Mouse (Mus musculus) cerebellum, postnatal 14 days (tissue): ENCODE measurements at regions not wholly inside any gene's neighbourhood (a gene's known extent, or its start where the extent isn't known, plus 50 kb on each side); places are given as distances from the start of the nearest gene placed in this dataset.

ENCODE experiments used
- DNase-seq, 2 experiments: peaks; one replicate each; pipeline ENCODE4 v3.0.0; 2021; ENCODE audit warnings: mixed read lengths in 2 of 2

DNA sequence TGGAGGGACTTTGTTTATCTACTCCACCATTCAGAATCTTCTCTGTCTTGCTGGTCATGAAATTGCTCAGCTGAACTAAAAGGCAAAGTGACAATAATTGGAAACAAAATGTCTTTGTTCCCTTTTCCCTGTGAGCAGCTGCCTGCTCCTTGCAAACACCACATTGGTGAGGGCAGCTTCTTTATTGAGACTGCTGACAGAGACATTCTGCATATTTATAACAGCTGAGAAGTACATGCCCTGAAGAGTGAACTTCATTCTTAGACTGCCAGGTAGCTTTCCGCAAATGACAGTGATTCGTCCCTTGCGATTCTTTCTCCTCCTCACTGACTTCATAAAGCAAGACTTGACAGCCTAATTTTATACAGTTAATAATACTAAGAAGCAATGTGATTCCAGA lies 237.0 kb downstream of the Cps1 start:
- no peak for DNase-seq

GRCm38 (mm10) chr1:67366038-67366437 lies 243.2 kb downstream of the Cps1 start:
- no peak for DNase-seq

GRCm38 (mm10) chr1:67366485-67366884 lies 243.7 kb downstream of the Cps1 start:
- DNase-seq = no peak

DNA sequence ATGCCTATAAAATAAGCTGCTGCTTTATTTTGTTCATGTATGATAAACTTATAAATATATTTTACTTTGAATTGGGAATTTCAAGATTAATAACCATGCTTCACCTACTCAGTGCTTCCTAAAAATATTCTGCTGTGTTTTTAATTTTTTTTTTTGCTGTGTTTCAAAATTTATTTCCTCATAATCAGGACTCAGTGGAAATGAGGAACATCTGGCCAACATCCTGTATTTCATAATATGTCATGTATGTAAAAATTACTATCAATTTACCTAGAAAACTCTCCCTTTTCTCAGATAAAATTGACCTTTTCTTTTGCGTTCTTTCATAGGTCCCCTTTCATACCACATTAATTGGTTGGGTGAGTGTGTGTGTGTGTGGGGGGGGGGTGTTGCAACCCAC lies 259.5 kb downstream of the Cps1 start:
- no peak for DNase-seq

- DNase-seq = no peak
Observed at GRCm38 (mm10) chr1:67385377-67385776, 262.6 kb downstream of the Cps1 start.

- no peak for DNase-seq
Observed at GRCm38 (mm10) chr1:67386877-67387276, 264.1 kb downstream of the Cps1 start.

GRCm38 (mm10) chr1:67397757-67398446 lies 275.1 kb downstream of the Cps1 start:
- peak; percentile 63 for DNase-seq

GRCm38 (mm10) chr1:67409531-67409930 lies 286.7 kb downstream of the Cps1 start:
- peak; percentile 45 to 46 for DNase-seq

DNA sequence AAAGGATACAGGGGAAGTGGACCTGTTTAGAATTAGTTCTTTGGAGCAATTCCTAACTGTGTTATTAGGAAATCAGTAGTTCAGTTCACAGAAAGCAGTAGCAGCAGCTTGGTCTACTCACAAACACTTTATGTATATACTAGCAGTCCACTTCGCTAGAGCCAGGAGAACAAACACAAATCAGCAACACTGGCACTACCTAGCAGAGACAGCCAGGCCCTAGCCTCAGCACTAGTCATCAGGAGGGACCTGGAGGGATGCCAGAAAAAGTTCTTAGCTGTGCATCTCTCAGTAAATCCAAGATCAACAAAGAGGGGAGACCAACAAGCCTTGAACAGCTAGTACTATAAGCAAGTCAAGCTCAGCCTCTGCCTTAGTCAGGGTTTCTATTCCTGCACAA lies 294.4 kb downstream of the Cps1 start:
- DNase-seq = no peak

GRCm38 (mm10) chr1:67428398-67428797 lies 305.6 kb downstream of the Cps1 start:
- DNase-seq = no peak

DNA sequence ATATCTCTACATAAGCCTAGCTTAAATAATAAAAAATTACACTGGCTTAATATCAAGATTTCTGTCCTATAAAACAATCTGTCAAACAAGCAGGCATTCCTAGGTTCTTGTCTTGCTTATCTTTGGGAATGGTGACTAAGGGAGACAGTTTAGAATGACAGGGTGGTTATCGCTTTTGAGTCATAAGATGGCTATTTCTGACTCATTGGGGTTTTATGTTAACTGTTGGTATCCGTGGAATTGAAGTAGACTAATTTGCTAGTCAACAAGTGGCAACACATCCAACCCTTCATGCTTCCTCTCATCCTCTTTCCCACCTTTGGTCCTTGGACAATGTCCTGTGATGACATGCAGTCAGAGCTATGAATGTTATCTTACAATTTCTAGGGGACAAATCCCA lies 328.0 kb downstream of the Cps1 start:
- DNase-seq = no peak

GRCm38 (mm10) chr1:67464203-67464602 lies 341.4 kb downstream of the Cps1 start:
- DNase-seq = no peak

DNA sequence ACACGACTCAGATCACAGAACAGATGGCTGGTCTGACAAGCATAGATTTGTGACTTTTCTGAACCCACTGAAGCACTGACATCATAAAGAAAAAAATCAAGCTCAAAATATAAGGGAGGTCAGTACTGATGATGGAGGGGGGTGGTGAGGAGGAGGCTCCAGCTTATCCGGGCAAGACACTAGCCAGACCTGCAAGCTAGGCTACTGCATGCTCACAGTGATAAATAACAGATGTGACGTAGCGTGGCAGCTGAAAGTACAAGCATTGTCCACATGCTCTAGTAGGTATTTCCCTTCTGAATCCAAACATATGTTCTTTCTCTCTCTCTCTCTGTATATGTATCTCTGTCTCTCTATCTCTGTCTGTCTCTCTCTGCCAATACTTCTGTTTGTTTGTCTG lies 342.7 kb downstream of the Cps1 start:
- no peak for DNase-seq

DNA sequence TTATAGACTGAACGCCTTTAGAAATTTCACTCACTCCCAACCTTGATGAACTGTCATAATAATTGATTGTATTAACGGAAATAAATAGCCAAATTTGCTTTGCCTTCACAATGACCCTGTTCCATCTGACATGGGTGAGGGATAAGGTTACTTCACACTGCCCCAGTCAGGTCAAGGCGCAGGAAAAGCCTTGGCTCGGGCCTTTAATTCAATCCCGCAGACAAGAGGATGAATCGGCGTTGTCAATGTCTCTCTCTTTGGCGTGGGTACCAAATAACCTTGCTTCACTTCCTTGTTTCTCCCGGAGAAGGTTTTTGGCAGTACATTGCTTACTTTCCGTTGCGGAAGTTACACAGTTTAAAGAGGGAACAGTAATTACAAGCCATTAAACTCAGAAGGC lies 354.2 kb downstream of the Cps1 start:
- DNase-seq = no peak

DNA sequence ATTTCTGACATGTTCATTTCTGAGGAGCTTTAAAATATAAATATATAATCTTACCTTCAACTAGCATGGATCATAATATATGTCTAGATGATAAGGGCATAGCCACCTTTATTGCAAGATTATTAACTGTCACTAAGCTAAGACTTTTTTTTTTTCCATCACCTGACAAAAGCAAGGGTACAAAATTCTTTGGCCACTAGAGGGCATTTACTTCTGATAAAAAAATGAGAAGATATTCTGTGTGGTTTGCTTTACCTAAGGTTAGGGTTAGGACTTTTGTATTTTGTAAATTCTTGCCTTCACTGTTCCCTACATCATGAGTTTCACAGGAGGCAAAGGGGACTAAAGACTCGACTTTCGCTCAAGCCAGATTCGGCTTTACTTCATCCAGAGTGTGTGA lies 355.1 kb downstream of the Cps1 start:
- peak; percentile 2 to 30 for DNase-seq

DNA sequence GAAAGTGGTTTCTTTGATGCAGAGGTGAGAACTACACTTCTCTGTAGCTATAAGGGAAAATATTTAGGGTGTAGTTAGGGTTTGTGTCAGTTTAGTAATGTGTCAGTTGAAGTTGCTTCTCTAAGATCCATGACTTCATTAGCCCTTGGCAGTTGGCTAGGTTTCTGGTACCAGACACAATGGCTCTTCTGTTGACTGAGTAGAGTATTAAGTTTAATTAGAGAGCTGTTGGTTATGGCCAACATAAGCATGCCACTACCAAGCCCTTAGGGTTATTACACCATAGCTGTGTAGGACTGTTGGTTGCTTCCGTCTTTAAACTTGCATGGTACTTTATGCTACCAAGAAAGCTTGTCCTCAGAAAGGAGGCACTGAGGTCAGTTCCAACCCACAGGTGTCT lies 359.1 kb downstream of the Cps1 start:
- no peak for DNase-seq

DNA sequence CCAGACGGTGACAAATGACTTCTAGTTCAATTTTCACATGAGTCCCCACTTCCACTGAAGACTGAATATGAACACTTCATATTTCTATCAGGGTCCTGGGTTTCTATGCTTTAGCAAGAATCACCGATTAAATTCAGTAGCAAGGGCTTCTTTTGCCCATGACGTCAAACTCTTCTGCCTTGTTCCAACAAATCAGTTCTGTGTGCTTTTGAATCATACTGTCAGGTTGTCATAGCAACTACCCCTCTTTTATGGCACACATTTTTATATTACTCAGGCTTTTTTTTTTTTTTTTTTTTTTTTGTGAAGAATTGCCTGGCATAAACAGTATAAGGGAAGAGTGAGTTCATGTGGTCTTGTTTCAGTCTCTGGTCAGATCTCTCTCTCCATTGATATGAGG lies 381.3 kb downstream of the Cps1 start:
- no peak for DNase-seq

- DNase-seq = no peak
Observed at GRCm38 (mm10) chr1:67505746-67506145, 382.9 kb downstream of the Cps1 start.

DNA sequence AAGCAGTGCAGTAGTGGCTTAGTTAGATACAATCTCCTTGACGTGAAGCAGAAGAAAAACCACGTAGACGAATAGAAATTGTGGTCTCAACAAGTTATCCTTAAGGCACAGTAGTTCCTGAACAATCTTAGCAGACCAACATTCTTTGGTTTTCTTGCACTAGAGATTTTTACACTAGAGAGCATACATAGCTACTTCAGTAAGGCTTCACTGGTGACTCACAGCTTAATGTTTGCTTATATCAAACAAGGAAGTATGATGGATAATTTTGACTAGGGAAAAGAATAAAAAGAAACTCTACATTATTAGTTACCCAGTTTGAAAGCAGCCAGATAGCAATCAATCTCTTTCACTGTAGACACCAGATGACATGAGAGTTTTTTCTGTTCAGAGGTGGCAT lies 395.5 kb downstream of the Cps1 start:
- no peak for DNase-seq

GRCm38 (mm10) chr1:67558728-67559127 lies 435.9 kb downstream of the Cps1 start:
- no peak for DNase-seq

- DNase-seq = peak; percentile 3 to 8
Observed at GRCm38 (mm10) chr1:67559179-67559578, 436.4 kb downstream of the Cps1 start.

- no peak for DNase-seq
Observed at GRCm38 (mm10) chr1:67571616-67572015, 448.8 kb downstream of the Cps1 start.

DNA sequence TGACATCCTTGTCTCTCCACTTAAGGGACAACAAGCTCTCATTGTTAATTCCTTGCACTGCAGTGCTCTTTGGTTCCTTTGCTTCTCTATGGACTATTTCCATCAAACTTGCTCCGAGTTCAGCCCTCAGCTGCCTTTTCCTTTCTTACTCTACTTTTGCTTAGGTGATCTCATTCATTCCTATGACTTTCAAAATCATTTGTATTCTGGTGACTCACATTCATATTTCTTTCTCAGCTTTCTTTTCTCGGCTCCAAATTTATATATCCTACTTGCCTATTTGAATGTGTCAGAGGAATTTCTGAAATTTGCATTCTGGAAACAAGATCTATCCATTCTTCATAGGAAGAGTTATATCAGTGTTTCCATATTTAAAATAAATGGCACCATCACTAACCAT lies 456.9 kb downstream of the Cps1 start:
- no peak for DNase-seq
